Mouse (Mus musculus): ENCODE data around the gene Ccdc57.

DNA sequence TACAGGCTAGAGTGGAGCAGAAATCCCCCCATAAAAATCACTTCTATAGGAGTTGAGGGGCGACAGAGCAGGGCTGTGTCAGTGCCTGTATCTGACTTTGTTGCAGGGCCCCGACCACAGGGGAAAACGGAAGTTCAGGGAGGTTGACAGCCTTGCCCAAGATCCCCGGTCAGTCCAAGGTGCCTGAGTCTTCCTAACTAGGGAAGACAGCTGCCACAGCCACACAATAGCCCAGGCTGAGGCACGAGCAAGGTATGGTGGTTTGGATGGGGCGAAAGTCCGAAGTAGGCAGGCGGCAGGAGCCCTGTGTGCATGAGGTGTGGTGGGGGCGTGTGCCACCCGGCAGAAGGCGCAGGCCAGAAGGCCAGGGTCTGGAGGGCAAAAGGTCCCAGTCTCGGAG, 15.7 kb upstream of the Ccdc57 start, which contains the start of gene Slc16a3:
- no peak for TF ChIP-seq CTCF (IDR thresholded peaks at IDR 0.05; ENCODE audit: control insufficient read depth, insufficient read depth, insufficient replicate concordance, low read depth, low read length)
- no peak for TF ChIP-seq POLR2A (IDR thresholded peaks at IDR 0.05; ENCODE audit: control insufficient read depth, low read depth, low read length)
